Mouse (Mus musculus): ENCODE measurements around the gene Ttll10. TPM values are rescaled to one million over a fixed set of nuclear protein-coding genes. Genes with fewer than 3 reads are reported as not detected.

Gene Ttll10
- polyA plus RNA-seq, 1 experiment from 2014 or later, result not detected

GRCm38 (mm10) chr4:156070716-156071115 lies 11.5 kb upstream of the Ttll10 start:
- no peak overlapping the region for H3K9ac ChIP-seq (ENCODE audit: low read length)
- DNase-seq (ENCODE audit: low spot score) (no peak), ATAC-seq (ENCODE audit: insufficient read depth, low FRiP score, low TSS enrichment) (no peak)
- H3K4me2 ChIP-seq (ENCODE audit: low read depth), result no peak overlapping the region
- H3K9me3 ChIP-seq (ENCODE audit: control insufficient read depth, low read length), result no peaks in the 10 kb centered on the region
- H3K4me1 ChIP-seq (ENCODE audit: control insufficient read depth, insufficient read depth, low read length), result no peaks in the 10 kb centered on the region
- H3K36me3 ChIP-seq (ENCODE audit: control insufficient read depth, insufficient read depth, low read length), result no peaks in the 10 kb centered on the region
- H3K27me3 ChIP-seq (ENCODE audit: control insufficient read depth, insufficient read depth, low read length), result no peaks in the 10 kb centered on the region
- no peak overlapping the region for H3K27ac ChIP-seq (ENCODE audit: low read depth, low read length)
- no peak overlapping the region for H3K4me3 ChIP-seq (ENCODE audit: low read depth, low read length)
- 35% methylated on average over 2 of the region's 2 CpGs for WGBS

GRCm38 (mm10) chr4:156070276-156070675 lies 11.1 kb upstream of the Ttll10 start:
- Histone ChIP-seq H3K27ac (ENCODE audit: low read depth, low read length) (no peak overlapping the region), H3K9me3 (ENCODE audit: control insufficient read depth, low read length) (no peaks in the 10 kb centered on the region), H3K4me1 (ENCODE audit: control insufficient read depth, insufficient read depth, low read length) (no peaks in the 10 kb centered on the region), H3K4me2 (ENCODE audit: low read depth) (no peak overlapping the region), H3K27me3 (ENCODE audit: control insufficient read depth, insufficient read depth, low read length) (no peaks in the 10 kb centered on the region), H3K36me3 (ENCODE audit: control insufficient read depth, insufficient read depth, low read length) (no peaks in the 10 kb centered on the region), H3K4me3 (ENCODE audit: low read depth, low read length) (no peak overlapping the region), H3K9ac (ENCODE audit: low read length) (no peak overlapping the region)
- ATAC-seq (ENCODE audit: insufficient read depth, low FRiP score, low TSS enrichment) (no peak), DNase-seq (ENCODE audit: low spot score) (no peak)
- WGBS, result 45% methylated on average over 6 of the region's 6 CpGs

GRCm38 (mm10) chr4:156069701-156070100 lies 10.5 kb upstream of the Ttll10 start:
- H3K4me1 ChIP-seq (ENCODE audit: control insufficient read depth, insufficient read depth, low read length), result no peaks in the 10 kb centered on the region
- no peaks in the 10 kb centered on the region for H3K36me3 ChIP-seq (ENCODE audit: control insufficient read depth, insufficient read depth, low read length)
- no peak overlapping the region for H3K4me3 ChIP-seq (ENCODE audit: low read depth, low read length)
- H3K27ac ChIP-seq (ENCODE audit: low read depth, low read length), result no peak overlapping the region
- H3K9ac ChIP-seq (ENCODE audit: low read length), result no peak overlapping the region
- 69% methylated on average over 8 of the region's 8 CpGs for WGBS
- no peaks in the 10 kb centered on the region for H3K9me3 ChIP-seq (ENCODE audit: control insufficient read depth, low read length)
- H3K4me2 ChIP-seq (ENCODE audit: low read depth), result no peak overlapping the region
- H3K27me3 ChIP-seq (ENCODE audit: control insufficient read depth, insufficient read depth, low read length), result no peaks in the 10 kb centered on the region
- DNase-seq (ENCODE audit: low spot score) (no peak), ATAC-seq (ENCODE audit: insufficient read depth, low FRiP score, low TSS enrichment) (no peak)

GRCm38 (mm10) chr4:156067256-156067949 lies 8.2 kb upstream of the Ttll10 start:
- H3K36me3 ChIP-seq (ENCODE audit: control insufficient read depth, insufficient read depth, low read length), result no peaks in the 10 kb centered on the region
- H3K4me3 ChIP-seq (ENCODE audit: low read depth, low read length), result no peak overlapping the region
- no peak overlapping the region for H3K27ac ChIP-seq (ENCODE audit: low read depth, low read length)
- DNase-seq (ENCODE audit: low spot score), result no peak
- no peak for ATAC-seq (ENCODE audit: insufficient read depth, low FRiP score, low TSS enrichment)
- no peak overlapping the region for H3K4me2 ChIP-seq (ENCODE audit: low read depth)
- H3K9ac ChIP-seq (ENCODE audit: low read length), result no peak overlapping the region
- no peaks in the 10 kb centered on the region for H3K27me3 ChIP-seq (ENCODE audit: control insufficient read depth, insufficient read depth, low read length)
- no peaks in the 10 kb centered on the region for H3K9me3 ChIP-seq (ENCODE audit: control insufficient read depth, low read length)
- WGBS, result 73% methylated on average over 5 of the region's 5 CpGs
- H3K4me1 ChIP-seq (ENCODE audit: control insufficient read depth, insufficient read depth, low read length), result no peaks in the 10 kb centered on the region

GRCm38 (mm10) chr4:156065156-156065894 lies 6.1 kb upstream of the Ttll10 start:
- Histone ChIP-seq H3K27me3 (ENCODE audit: control insufficient read depth, insufficient read depth, low read length) (no peaks in the 10 kb centered on the region), H3K9me3 (ENCODE audit: control insufficient read depth, low read length) (no peaks in the 10 kb centered on the region), H3K4me3 (ENCODE audit: low read depth, low read length) (no peak overlapping the region), H3K4me1 (ENCODE audit: control insufficient read depth, insufficient read depth, low read length) (no peaks in the 10 kb centered on the region), H3K9ac (ENCODE audit: low read length) (no peak overlapping the region), H3K36me3 (ENCODE audit: control insufficient read depth, insufficient read depth, low read length) (no peaks in the 10 kb centered on the region), H3K4me2 (ENCODE audit: low read depth) (no peak overlapping the region), H3K27ac (ENCODE audit: low read depth, low read length) (no peak overlapping the region)
- ATAC-seq (ENCODE audit: insufficient read depth, low FRiP score, low TSS enrichment), result no peak
- WGBS, result 85% methylated on average over 10 of the region's 10 CpGs
- no peak for DNase-seq (ENCODE audit: low spot score)

- 87% methylated on average over 9 of the region's 9 CpGs for WGBS
- no peak for ATAC-seq (ENCODE audit: insufficient read depth, low FRiP score, low TSS enrichment)
Observed at GRCm38 (mm10) chr4:156064510-156064897, 5.3 kb upstream of the Ttll10 start.

GRCm38 (mm10) chr4:156063861-156064509 lies 4.8 kb upstream of the Ttll10 start:
- no peaks in the 10 kb centered on the region for H3K4me1 ChIP-seq (ENCODE audit: control insufficient read depth, insufficient read depth, low read length)
- no peaks in the 10 kb centered on the region for H3K9me3 ChIP-seq (ENCODE audit: control insufficient read depth, low read length)
- 5% methylated on average over 4 of the region's 4 CpGs for WGBS
- DNase-seq (ENCODE audit: low spot score), result peak; percentile 55
- H3K27ac ChIP-seq (ENCODE audit: low read depth, low read length), result no peak overlapping the region
- no peak overlapping the region for H3K4me3 ChIP-seq (ENCODE audit: low read depth, low read length)
- H3K27me3 ChIP-seq (ENCODE audit: control insufficient read depth, insufficient read depth, low read length), result no peaks in the 10 kb centered on the region
- no peak overlapping the region for H3K9ac ChIP-seq (ENCODE audit: low read length)
- H3K36me3 ChIP-seq (ENCODE audit: control insufficient read depth, insufficient read depth, low read length), result no peaks in the 10 kb centered on the region
- no peak overlapping the region for H3K4me2 ChIP-seq (ENCODE audit: low read depth)
- ATAC-seq (ENCODE audit: insufficient read depth, low FRiP score, low TSS enrichment), result no peak

More at GRCm38 (mm10) chr4:156064510-156064897, 5.3 kb upstream of the Ttll10 start:
- no peaks in the 10 kb centered on the region for H3K27me3 ChIP-seq (ENCODE audit: control insufficient read depth, insufficient read depth, low read length)
- H3K4me1 ChIP-seq (ENCODE audit: control insufficient read depth, insufficient read depth, low read length), result no peaks in the 10 kb centered on the region
- no peak overlapping the region for H3K4me2 ChIP-seq (ENCODE audit: low read depth)
- H3K9me3 ChIP-seq (ENCODE audit: control insufficient read depth, low read length), result no peaks in the 10 kb centered on the region
- no peak for DNase-seq (ENCODE audit: low spot score)
- H3K36me3 ChIP-seq (ENCODE audit: control insufficient read depth, insufficient read depth, low read length), result no peaks in the 10 kb centered on the region
- H3K9ac ChIP-seq (ENCODE audit: low read length), result no peak overlapping the region
- no peak overlapping the region for H3K27ac ChIP-seq (ENCODE audit: low read depth, low read length)
- H3K4me3 ChIP-seq (ENCODE audit: low read depth, low read length), result no peak overlapping the region

- ATAC-seq (ENCODE audit: insufficient read depth, low FRiP score, low TSS enrichment) (no peak), DNase-seq (ENCODE audit: low spot score) (no peak)
- 30% methylated on average over 10 of the region's 10 CpGs for WGBS
Observed at GRCm38 (mm10) chr4:156059713-156060112, 499 bp upstream of the Ttll10 start.

More at GRCm38 (mm10) chr4:156059713-156060112, 499 bp upstream of the Ttll10 start:
- Histone ChIP-seq H3K27me3 (ENCODE audit: control insufficient read depth, insufficient read depth, low read length) (no peaks in the 10 kb centered on the region), H3K4me2 (ENCODE audit: low read depth) (no peak overlapping the region), H3K4me3 (ENCODE audit: low read depth, low read length) (no peak overlapping the region), H3K9ac (ENCODE audit: low read length) (no peak overlapping the region), H3K27ac (ENCODE audit: low read depth, low read length) (no peak overlapping the region), H3K9me3 (ENCODE audit: control insufficient read depth, low read length) (no peaks in the 10 kb centered on the region), H3K4me1 (ENCODE audit: control insufficient read depth, insufficient read depth, low read length) (no peaks in the 10 kb centered on the region), H3K36me3 (ENCODE audit: control insufficient read depth, insufficient read depth, low read length) (no peaks in the 10 kb centered on the region)
